Mouse (Mus musculus) cortical plate, adult 2 months (tissue): Measurements from ENCODE around the gene Usp25.

Source experiments
- CTCF ChIP-seq: fragments of 200-500 bp; IDR thresholded peaks from 2 replicates; pipeline ENCODE4 v1.5.1; 2011; ENCODE audit warnings: mild to moderate bottlenecking, control low read depth, low read length; ENCODE audit not compliant: insufficient read depth; ENCODE audit errors: extremely low read depth
- POLR2A ChIP-seq: fragments of 200-500 bp; IDR thresholded peaks from 2 replicates; pipeline ENCODE4 v1.6.1; 2011; ENCODE audit warnings: mild to moderate bottlenecking, low read length, control low read depth; ENCODE audit not compliant: insufficient read depth; ENCODE audit errors: extremely low read depth

DNA sequence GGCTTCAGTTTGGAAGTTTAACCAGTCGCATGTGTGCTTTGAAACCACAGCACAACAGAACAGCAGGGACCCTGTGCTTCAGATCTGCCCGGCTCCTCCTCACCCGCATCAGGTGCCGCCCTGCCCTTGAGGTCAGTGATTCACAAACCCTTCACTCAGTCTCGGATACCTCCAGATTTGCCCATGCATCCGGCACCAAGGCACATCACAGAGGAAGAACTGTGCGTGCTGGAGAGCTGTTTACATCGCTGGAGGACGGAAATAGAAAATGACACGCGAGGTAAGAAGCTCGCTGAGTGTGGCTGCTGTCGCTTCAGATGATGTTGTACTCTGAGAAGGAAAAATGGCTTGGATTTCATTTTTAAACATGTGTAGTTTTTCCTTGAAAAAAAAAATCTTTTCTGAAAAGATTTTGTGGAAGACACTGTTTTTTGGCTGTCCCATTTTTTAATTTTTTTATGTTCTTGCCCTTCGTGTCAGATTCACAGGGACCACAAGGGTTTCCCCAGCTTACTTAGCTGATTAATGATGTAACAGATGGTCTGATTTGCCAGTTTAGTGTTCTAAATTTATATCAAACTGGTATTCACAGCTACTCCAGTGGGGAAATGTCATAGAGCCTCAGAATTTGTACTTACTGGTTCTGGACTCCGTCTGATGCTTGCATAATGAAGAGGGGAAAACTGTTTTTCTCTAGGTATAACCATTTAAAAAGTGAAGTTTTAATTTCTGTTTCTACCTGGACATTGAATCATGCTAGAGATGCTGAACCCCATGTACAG lies 63.6 kb downstream of the Usp25 start:
- TF ChIP-seq CTCF (no peak), POLR2A (no peak)
